Mouse (Mus musculus): Measurements from ENCODE around the gene Plaur.

The Plaur gene

DNA sequence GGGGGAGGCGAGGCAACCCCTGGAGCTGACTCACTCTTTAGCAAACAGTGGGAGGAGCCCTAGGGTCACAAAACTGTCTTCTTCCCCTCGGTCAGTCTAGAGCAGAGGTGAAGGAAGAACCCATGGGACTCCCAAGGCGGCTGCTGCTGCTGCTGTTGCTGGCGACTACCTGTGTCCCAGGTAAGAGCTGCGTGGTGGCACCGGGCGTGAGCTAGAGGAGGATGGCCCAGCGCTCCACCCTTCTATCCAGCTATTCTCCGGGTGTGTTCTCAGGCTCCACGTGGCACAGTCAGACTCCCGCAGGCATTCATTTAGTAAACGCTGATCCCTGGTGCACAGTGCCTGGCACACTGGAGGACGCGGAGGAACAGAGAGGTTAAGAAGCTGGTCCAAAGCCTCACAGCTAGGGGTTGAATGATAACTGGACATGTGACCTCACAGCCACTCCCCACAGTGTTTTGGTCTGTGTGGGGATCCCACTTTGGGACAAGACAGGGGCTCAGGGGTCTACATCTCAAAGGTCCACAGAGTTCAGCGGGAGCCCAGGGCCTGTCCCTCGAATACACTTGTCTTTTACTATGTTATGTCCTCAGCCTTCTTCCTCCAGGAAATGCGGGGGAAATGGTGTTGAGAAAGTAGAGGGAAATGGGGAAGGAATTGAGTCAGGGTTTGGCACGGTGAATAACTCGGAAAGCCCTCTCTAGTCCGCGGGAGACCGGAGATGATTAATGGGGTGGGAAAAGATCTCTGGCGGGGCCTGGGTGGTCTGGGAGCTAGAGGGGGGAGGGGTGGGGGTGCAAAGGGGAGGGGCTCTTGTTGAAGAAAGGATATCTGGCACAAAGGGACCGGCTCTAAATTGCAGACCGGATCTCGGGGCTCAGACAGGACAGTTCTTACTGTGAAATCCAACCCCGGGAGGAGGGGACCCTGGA lies at the start of gene Plaur:
TSS of gene Plaur (plus strand) at position 97 of the 932 bp plus-strand sequence.
- no peak for DNase-seq (ENCODE audit: low read depth, low spot score)

DNA sequence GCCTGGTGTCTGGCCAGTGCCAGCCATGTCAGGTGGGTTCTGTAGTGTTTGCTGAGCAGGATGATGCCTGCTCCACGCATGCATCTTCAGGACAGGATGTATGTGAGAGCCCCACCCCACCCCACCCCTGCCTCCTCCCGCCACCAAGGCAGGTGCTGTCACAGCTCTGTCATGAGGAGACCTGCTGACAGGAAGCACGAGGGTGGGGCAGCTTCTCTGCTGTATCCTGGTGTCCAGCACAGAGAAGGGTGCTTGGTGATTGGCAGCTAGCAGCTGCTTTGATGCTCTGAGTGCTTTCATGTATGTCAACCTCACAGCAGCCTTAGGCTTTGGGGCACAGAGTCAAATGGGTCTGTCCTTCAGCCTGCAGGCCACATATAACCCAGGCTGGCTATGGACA lies 48.7 kb upstream of the Plaur start:
- no peak for DNase-seq (ENCODE audit: low read depth, low spot score)

- DNase-seq (ENCODE audit: low read depth, low spot score) = no peak
Observed at GRCm38 (mm10) chr7:24415261-24415660, 47.0 kb upstream of the Plaur start.

GRCm38 (mm10) chr7:24419579-24419978 lies 42.7 kb upstream of the Plaur start:
- DNase-seq (ENCODE audit: low read depth, low spot score) = no peak

GRCm38 (mm10) chr7:24421648-24422047 lies 40.6 kb upstream of the Plaur start:
- DNase-seq (ENCODE audit: low read depth, low spot score) = no peak

DNA sequence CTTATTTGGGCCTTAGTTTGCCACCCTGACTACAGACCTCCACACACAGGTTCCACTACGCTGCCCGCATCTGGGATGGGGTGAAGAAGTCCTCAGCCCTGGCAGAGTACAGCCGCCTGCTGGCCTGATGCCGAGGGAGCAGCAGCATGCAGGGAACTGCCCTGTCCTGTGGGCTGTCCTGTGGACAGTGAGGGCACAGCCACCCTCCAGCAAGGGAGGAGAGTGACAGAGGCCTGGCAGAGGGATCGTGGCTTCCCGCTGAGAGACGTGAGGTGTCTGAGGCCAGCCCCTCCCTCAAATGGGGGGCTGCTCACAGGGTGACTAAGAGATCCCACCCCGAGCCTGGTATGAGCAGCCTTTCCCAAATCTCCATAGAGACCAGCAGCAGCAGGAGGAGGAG lies 40.0 kb upstream of the Plaur start:
- DNase-seq (ENCODE audit: low read depth, low spot score) = no peak

DNA sequence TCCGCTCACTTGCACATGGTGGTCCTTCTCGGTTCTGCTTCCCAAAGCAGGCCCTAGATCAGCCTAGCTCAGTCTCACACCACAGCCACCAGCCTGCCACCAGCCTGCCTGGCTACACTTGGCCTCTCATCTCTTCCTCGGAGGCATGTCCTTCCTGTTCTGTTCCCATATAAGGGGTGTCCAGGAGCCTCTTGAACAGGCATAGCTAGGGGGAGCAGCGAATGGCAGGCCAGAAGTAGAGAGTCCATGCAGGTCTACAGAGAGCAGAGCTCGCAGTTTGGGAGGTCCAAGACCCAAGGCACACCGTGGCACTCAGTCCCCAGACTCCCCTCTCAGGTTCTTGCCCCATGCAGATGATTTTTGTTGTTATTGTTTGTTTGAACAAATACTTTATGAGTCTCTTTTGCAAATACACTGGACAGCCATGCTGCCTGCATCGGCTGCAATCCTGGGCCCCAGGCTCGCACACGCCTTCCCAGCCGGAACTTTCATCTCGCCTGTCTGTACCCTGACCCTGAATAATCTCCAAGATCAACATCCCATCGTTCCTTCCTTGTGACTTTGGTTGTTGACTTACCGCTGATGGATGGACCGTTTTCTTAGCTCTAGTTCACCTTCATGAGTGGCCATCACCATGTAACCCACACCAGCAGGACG lies 39.0 kb upstream of the Plaur start:
- no peak for DNase-seq (ENCODE audit: low read depth, low spot score)

GRCm38 (mm10) chr7:24423956-24424732 lies 38.1 kb upstream of the Plaur start:
- DNase-seq (ENCODE audit: low read depth, low spot score) = no peak

DNA sequence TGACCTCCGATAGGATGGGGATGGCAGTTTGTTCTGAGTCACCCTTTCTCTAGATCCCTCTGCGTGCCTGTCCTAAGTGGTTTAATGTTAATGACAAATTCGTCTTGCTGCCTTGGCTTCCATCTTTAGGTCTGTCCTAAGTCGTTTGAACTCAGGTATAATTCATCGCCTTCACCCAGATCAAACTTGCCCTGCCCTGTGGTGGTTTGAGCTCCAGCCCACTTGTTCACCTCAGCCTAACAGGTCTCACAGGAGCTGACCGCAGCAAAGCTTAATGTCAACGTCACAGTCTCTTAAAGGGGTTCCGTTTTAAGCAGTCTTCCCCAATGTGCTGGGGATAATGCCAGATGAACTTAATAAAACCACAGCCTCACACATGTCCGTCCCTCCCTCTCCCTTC lies 36.4 kb upstream of the Plaur start:
- DNase-seq (ENCODE audit: low read depth, low spot score) = no peak

DNA sequence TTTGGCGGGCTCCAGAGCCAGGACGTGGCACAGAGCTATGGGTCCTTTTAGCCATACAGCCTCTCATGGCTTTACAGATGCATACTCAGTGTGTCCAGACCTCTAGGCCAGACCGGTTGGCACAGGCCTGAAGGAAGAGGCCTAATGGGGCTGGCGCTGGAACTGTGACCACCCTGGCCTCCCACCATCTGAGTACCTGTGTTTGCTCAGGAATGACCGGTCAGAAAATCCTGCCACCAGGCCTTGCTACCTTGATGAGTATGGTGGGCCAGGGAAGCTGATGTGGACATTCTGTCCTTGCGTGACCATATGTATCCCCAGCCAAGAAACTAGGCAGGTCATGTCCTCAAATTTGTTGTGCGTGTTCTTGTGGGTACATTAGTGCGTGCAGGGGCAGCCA lies 35.1 kb upstream of the Plaur start:
- DNase-seq (ENCODE audit: low read depth, low spot score) = no peak

DNA sequence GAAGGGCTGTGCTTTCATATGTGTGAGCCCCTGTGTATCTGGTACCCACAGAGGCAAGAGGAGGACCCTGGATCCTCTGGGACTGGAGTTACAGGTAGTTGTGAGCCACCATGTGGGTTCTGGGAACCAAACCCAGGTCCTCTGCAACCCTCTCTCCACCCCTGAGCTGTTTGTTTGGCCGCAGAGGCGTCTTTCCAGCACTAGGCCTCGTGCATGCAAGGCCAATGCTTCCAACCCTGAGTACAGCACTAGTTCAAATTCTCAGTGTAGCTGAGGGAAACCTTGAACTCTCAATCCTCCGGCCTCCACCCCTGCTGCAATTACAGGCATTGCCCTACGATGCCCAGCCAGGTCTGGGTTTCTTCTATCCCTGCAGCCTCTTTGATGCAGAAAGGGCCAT lies 33.6 kb upstream of the Plaur start:
- no peak for DNase-seq (ENCODE audit: low read depth, low spot score)

GRCm38 (mm10) chr7:24429413-24430112 lies 32.7 kb upstream of the Plaur start:
- peak; percentile 64 for DNase-seq (ENCODE audit: low read depth, low spot score)

DNA sequence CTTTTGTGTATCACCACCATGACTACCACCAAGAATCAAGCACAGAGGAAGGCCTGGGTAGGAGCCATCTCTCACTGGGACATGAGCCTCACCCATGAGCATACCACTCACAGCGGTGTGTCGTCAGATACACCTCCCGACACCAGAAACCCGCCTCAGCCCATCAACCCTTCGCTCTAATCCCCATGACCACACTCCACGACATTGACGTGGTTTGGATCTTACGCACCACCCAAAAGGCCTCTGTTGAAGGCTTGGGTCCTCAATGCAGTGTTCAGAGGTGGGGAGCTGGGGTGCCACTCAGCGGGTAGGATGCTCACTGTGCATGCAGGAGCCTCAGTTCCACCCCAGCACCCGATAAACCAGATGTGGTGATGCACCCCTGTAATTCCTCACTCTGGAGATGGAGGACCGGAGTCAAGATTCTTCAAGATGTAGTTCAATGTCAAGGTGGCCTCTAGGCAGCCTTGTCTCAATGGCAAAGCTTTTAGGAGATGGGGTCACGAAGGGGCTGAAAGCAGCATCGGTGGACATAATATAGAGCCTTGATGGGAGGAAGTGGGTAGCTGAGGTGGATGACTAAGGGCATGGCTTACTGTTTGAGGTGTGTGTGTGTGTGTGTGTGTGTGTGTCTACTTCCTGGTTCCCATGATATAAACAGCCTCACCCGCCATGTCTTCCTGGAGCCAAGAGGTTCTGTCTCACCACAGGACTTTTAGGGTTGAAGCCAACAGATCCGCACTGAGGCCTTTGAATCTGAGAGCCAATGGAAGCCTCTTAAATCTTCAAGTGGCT lies 31.5 kb upstream of the Plaur start:
- no peak for DNase-seq (ENCODE audit: low read depth, low spot score)

DNA sequence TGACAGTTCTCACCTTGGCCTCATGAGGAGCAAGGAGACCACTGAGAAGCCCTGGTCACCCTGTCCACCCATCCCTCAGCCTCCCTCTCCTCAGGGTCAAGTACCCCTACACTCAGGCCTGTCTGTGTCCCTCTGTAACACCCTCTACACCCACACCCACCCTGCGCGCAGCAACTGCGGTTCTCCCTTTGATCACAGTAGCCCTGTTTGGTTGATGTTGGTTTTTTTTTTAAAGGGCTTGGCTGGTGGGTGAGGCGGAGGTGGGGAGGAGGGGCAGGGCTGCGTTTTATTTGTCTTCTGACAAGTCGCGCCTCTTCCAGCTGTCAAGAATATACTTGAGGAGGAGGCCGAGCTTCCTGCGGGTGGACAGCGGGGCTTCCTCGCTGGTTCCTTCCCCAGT lies 30.6 kb upstream of the Plaur start:
- DNase-seq (ENCODE audit: low read depth, low spot score) = no peak

DNA sequence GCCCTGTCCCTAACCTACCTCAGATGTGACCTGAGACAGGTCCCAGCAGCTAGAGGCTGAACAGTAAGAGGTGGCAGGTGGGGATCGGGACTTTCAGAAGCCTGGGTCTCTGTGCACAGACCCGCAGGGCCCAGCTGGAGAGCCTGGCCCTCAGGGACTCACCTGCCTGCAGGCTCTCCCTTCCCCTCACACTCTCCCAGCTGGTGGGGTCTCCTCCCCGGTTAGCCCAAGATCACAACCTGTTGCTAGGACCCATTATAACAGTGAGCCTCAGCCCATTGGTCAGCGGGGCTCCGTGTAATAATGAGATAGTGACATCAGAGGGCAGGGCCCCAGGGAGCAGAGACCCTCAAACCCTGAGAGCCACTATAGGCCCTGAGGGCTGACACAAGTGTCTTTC lies 27.0 kb upstream of the Plaur start:
- DNase-seq (ENCODE audit: low read depth, low spot score) = no peak

DNA sequence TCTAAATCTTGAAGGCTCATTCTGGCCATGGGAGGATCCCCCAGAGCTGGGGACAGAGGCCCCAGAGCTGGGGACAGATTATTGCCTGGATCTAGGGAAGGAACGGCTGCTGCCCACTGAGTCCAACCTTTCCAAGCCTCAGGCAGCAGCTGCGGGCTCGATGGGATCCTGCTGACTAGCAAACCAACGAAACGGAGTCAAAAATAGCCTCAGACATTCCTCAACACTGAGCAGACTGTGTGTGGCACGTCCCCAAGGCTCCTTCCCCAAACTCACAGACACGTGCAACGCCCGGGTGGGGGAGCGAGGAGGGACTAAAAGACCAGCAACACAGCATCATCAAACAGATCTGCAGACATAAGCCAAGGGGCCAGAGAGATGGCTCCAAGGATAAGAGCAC lies 24.3 kb upstream of the Plaur start:
- no peak for DNase-seq (ENCODE audit: low read depth, low spot score)

- no peak for DNase-seq (ENCODE audit: low read depth, low spot score)
Observed at GRCm38 (mm10) chr7:24439191-24439590, 23.1 kb upstream of the Plaur start.

DNA sequence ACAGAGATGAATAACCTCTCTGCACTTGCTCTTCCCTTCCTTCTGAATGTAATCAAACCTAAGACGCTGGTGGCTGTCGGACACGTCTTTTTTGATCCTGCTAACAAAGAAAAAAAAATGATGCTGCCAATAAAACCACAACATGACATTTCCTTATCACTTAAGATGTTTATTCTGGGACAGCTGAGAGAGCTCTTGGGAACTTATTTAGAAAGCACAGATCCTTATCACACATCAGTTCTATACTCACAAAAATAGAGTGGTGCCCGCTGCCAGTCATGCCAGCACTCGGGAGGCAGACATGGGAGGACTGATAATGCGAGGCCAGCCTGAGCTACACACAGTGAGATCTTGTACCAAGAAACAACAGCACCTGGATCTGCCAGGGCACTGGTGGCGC lies 22.4 kb upstream of the Plaur start:
- no peak for DNase-seq (ENCODE audit: low read depth, low spot score)

GRCm38 (mm10) chr7:24441785-24442184 lies 20.5 kb upstream of the Plaur start:
- no peak for DNase-seq (ENCODE audit: low read depth, low spot score)

DNA sequence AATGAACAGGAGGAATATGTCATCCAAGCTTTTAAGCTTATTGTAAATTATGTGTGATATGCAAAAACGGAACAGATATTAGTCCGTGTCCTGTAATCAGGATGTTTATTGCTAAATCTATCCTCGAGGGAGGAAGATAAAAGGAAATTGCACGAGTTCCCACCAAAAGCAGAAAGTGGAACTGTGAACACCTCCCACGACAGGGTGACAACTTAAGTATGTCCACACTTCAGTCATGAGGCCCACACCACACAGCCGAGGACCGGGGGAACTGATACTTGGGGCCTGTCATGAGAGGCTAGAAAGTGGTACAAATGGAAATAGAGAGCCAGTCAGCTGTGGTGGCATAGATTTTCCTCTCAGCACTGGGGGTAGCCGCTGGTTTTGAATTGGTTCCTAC lies 20.0 kb upstream of the Plaur start:
- DNase-seq (ENCODE audit: low read depth, low spot score) = no peak
